Mouse (Mus musculus): ENCODE measurements at regions not wholly inside any gene's neighbourhood (a gene's known extent, or its start where the extent isn't known, plus 50 kb on each side); places are given as distances from the start of the nearest gene placed in this dataset.

DNA sequence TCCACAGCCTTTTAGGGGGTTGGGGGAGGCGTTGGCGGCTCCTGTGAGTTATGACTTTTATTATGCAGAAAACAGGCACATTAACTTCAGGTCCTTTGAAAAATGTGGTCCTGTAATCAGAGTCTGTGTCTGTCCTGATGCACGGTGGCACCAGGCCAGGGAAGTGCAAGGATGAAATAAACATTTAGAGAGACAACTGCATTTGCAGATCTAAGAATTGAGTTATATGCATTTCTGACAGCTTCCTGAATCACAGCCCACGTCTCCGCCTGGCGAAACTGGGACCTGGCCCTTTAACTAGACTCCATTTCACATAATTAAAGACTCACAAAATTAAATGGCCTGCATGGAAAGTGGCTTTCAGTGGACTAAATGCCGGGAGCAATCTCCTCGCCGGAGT lies 90.3 kb downstream of the 3100002H09Rik start:
- no peak overlapping the region for H3K4me2 ChIP-seq (ENCODE audit: low read depth, low read length)
- H3K4me3 ChIP-seq (ENCODE audit: low read depth, low read length), result no peak overlapping the region
- H3K27me3 ChIP-seq (ENCODE audit: insufficient read depth, low read length), result no peaks in the 10 kb centered on the region
- WGBS (ENCODE audit: insufficient replicate concordance), result 75% methylated on average over 9 of the region's 9 CpGs
- TF ChIP-seq EP300 (IDR thresholded peaks at IDR 0.05; ENCODE audit: low read depth) (no peak), CTCF (IDR thresholded peaks at IDR 0.05; ENCODE audit: low read depth) (no peak)
- no peaks in the 10 kb centered on the region for H3K9me3 ChIP-seq (ENCODE audit: low read length)
- no peak overlapping the region for H3K27ac ChIP-seq (ENCODE audit: low read depth)
- no peak for ATAC-seq
- H3K4me1 ChIP-seq (ENCODE audit: insufficient read depth), result no peaks in the 10 kb centered on the region
- DNase-seq, result no peak
- no peak overlapping the region for H3K9ac ChIP-seq (replicated peaks)
- H3K36me3 ChIP-seq (replicated peaks; ENCODE audit: insufficient read depth, low read length), result no peaks in the 10 kb centered on the region

DNA sequence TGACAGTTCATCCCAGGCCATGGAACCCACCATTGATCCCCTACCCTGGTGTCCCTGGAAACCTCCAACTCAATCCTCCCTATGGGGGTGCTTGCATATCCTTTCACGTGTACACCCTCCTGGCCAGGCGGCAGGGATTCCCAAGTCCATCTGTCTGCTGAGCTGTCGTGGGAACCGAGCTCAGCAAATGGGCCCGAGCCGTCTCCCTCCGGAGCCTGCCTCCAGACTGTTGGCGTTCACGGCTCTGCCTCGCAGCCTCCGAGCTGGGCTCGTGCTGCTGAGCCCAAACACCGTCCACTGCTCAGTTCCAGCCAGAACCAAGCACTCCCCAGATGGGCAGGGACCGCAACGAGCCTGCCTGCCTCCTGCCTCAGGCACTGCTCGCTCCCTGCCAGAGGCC lies 98.8 kb downstream of the 3100002H09Rik start:
- H3K27me3 ChIP-seq (ENCODE audit: insufficient read depth, low read length), result no peaks in the 10 kb centered on the region
- H3K4me2 ChIP-seq (ENCODE audit: low read depth, low read length), result no peak overlapping the region
- no peak overlapping the region for H3K9ac ChIP-seq (replicated peaks)
- WGBS (ENCODE audit: insufficient replicate concordance), result 73% methylated on average over 16 of the region's 16 CpGs
- DNase-seq (no peak), ATAC-seq (no peak)
- TF ChIP-seq EP300 (IDR thresholded peaks at IDR 0.05; ENCODE audit: low read depth), result no peak
- no peaks in the 10 kb centered on the region for H3K36me3 ChIP-seq (replicated peaks; ENCODE audit: insufficient read depth, low read length)
- H3K4me3 ChIP-seq (ENCODE audit: low read depth, low read length), result no peak overlapping the region
- H3K4me1 ChIP-seq (ENCODE audit: insufficient read depth), result no peaks in the 10 kb centered on the region
- H3K9me3 ChIP-seq (ENCODE audit: low read length), result no peaks in the 10 kb centered on the region
- H3K27ac ChIP-seq (ENCODE audit: low read depth), result no peak overlapping the region

DNA sequence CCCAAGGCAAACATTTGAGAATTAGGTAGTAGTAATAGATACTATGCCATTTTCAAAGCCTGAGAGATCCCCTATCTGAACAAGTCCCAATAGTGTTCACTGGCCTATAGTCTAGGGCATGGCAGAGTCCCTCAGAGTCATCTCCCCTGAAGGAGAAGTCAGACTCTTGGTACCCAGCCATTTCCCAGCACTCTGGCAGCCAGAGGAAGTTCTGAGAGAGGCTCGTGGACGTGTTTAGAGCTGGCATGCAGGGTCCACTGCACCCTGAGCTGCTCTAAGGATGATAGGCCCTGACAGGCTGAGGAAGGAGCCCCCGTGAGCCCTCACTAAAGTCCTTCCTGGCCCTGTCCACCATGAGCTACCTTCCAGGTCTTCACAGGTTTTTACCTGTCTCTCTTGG lies 99.8 kb downstream of the 3100002H09Rik start:
- no peak for TF ChIP-seq CTCF (IDR thresholded peaks at IDR 0.05; ENCODE audit: low read depth)
- TF ChIP-seq EP300 (IDR thresholded peaks at IDR 0.05; ENCODE audit: low read depth), result no peak
- no peak overlapping the region for H3K9ac ChIP-seq (replicated peaks)
- no peak for ATAC-seq

GRCm38 (mm10) chr4:124509695-124510094 lies 100.9 kb downstream of the 3100002H09Rik start:
- Histone ChIP-seq H3K4me1 (ENCODE audit: insufficient read depth) (no peaks in the 10 kb centered on the region), H3K9ac (replicated peaks) (no peak overlapping the region), H3K36me3 (replicated peaks; ENCODE audit: insufficient read depth, low read length) (no peaks in the 10 kb centered on the region), H3K27me3 (ENCODE audit: insufficient read depth, low read length) (no peaks in the 10 kb centered on the region), H3K4me3 (ENCODE audit: low read depth, low read length) (no peak overlapping the region), H3K4me2 (ENCODE audit: low read depth, low read length) (no peak overlapping the region), H3K27ac (ENCODE audit: low read depth) (no peak overlapping the region), H3K9me3 (ENCODE audit: low read length) (no peaks in the 10 kb centered on the region)
- no peak for ATAC-seq
- no peak for DNase-seq
- TF ChIP-seq CTCF (IDR thresholded peaks at IDR 0.05; ENCODE audit: low read depth), result no peak
- TF ChIP-seq EP300 (IDR thresholded peaks at IDR 0.05; ENCODE audit: low read depth), result no peak
- WGBS (ENCODE audit: insufficient replicate concordance), result 68% methylated on average over 5 of the region's 5 CpGs

More for the DNA sequence above, 99.8 kb downstream of the 3100002H09Rik start:
- no peak overlapping the region for H3K4me2 ChIP-seq (ENCODE audit: low read depth, low read length)
- H3K9me3 ChIP-seq (ENCODE audit: low read length), result no peaks in the 10 kb centered on the region
- no peaks in the 10 kb centered on the region for H3K4me1 ChIP-seq (ENCODE audit: insufficient read depth)
- H3K36me3 ChIP-seq (replicated peaks; ENCODE audit: insufficient read depth, low read length), result no peaks in the 10 kb centered on the region
- no peaks in the 10 kb centered on the region for H3K27me3 ChIP-seq (ENCODE audit: insufficient read depth, low read length)
- no peak overlapping the region for H3K4me3 ChIP-seq (ENCODE audit: low read depth, low read length)
- no peak for DNase-seq
- 72% methylated on average over 3 of the region's 3 CpGs for WGBS (ENCODE audit: insufficient replicate concordance)
- no peak overlapping the region for H3K27ac ChIP-seq (ENCODE audit: low read depth)

DNA sequence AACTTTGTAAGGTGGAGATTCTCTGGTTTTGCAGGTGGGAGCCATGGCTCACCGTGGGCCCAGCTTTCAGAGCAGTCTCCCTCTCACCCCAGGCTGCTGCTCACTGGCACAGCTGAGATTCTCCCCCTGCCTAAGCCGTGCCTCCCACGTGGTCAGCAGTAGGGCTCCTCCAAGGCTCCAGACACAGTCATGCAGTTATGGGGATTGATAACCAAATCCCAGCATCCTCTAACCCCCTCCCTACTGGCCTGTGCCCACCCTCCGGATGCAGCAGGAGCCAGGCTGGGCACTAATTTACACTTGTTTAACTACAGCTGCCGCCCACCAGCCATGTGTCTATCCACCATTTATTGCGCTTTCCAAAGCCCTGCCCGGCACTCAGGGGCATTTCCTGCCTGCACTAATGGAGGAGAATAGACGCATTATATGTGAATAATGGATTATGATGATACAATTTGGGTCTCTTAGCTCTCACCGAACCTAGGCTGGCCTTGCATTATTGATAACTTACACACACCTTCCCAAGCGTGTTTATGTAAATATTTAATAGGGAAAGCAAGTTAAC lies 104.4 kb downstream of the 3100002H09Rik start:
- no peaks in the 10 kb centered on the region for H3K36me3 ChIP-seq (replicated peaks; ENCODE audit: insufficient read depth, low read length)
- no peaks in the 10 kb centered on the region for H3K4me1 ChIP-seq (ENCODE audit: insufficient read depth)
- H3K4me2 ChIP-seq (ENCODE audit: low read depth, low read length), result no peak overlapping the region
- no peaks in the 10 kb centered on the region for H3K27me3 ChIP-seq (ENCODE audit: insufficient read depth, low read length)
- 46% methylated on average over 10 of the region's 10 CpGs for WGBS (ENCODE audit: insufficient replicate concordance)
- no peak for DNase-seq
- no peak for ATAC-seq
- H3K4me3 ChIP-seq (ENCODE audit: low read depth, low read length), result no peak overlapping the region
- no peak overlapping the region for H3K9ac ChIP-seq (replicated peaks)
- no peaks in the 10 kb centered on the region for H3K9me3 ChIP-seq (ENCODE audit: low read length)
- TF ChIP-seq EP300 (IDR thresholded peaks at IDR 0.05; ENCODE audit: low read depth) (no peak), CTCF (IDR thresholded peaks at IDR 0.05; ENCODE audit: low read depth) (no peak)
- no peak overlapping the region for H3K27ac ChIP-seq (ENCODE audit: low read depth)

- H3K4me2 ChIP-seq (ENCODE audit: low read depth, low read length), result no peak overlapping the region
- TF ChIP-seq EP300 (IDR thresholded peaks at IDR 0.05; ENCODE audit: low read depth), result no peak
- no peak overlapping the region for H3K4me3 ChIP-seq (ENCODE audit: low read depth, low read length)
- DNase-seq (no peak), ATAC-seq (no peak)
- no peaks in the 10 kb centered on the region for H3K4me1 ChIP-seq (ENCODE audit: insufficient read depth)
- H3K27ac ChIP-seq (ENCODE audit: low read depth), result no peak overlapping the region
- H3K9me3 ChIP-seq (ENCODE audit: low read length), result no peaks in the 10 kb centered on the region
- 70% methylated on average over 5 of the region's 5 CpGs for WGBS (ENCODE audit: insufficient replicate concordance)
- no peaks in the 10 kb centered on the region for H3K27me3 ChIP-seq (ENCODE audit: insufficient read depth, low read length)
- no peak overlapping the region for H3K9ac ChIP-seq (replicated peaks)
- no peaks in the 10 kb centered on the region for H3K36me3 ChIP-seq (replicated peaks; ENCODE audit: insufficient read depth, low read length)
Observed at GRCm38 (mm10) chr4:124501785-124502184, 108.8 kb downstream of the 3100002H09Rik start.

- no peak overlapping the region for H3K4me3 ChIP-seq (ENCODE audit: low read depth, low read length)
- H3K9me3 ChIP-seq (ENCODE audit: low read length), result no peaks in the 10 kb centered on the region
- H3K9ac ChIP-seq (replicated peaks), result no peak overlapping the region
- H3K4me2 ChIP-seq (ENCODE audit: low read depth, low read length), result no peak overlapping the region
- ATAC-seq (no peak), DNase-seq (no peak)
- no peak for TF ChIP-seq CTCF (IDR thresholded peaks at IDR 0.05; ENCODE audit: low read depth)
- H3K27me3 ChIP-seq (ENCODE audit: insufficient read depth, low read length), result no peaks in the 10 kb centered on the region
- no peak overlapping the region for H3K27ac ChIP-seq (ENCODE audit: low read depth)
- WGBS (ENCODE audit: insufficient replicate concordance), result 58% methylated on average over 16 of the region's 16 CpGs
- no peaks in the 10 kb centered on the region for H3K36me3 ChIP-seq (replicated peaks; ENCODE audit: insufficient read depth, low read length)
- H3K4me1 ChIP-seq (ENCODE audit: insufficient read depth), result no peaks in the 10 kb centered on the region
Observed at GRCm38 (mm10) chr4:124498043-124498442, 112.6 kb downstream of the 3100002H09Rik start.

Measured in liver, postnatal 0 days (tissue).